Mouse (Mus musculus) 3T3-L1 (cell line): Measurements from ENCODE around the gene Cdca7.

ENCODE experiments used
- DNase-seq: peaks from one replicate; pipeline ENCODE4 v3.0.0-alpha.2; 2015; ENCODE audit warnings: low read depth, low spot score

The Cdca7 gene

GRCm38 (mm10) chr2:72475797-72476485 is at the start of gene Cdca7:
Cdca7 (plus strand) TSS chr2:72476159.
- peak; percentile 82 for DNase-seq

GRCm38 (mm10) chr2:72426776-72427175 is 49.2 kb upstream of the Cdca7 start:
- no peak for DNase-seq

GRCm38 (mm10) chr2:72427288-72427687 is 48.7 kb upstream of the Cdca7 start:
- DNase-seq, result no peak

- peak; percentile 59 for DNase-seq
Observed at GRCm38 (mm10) chr2:72438941-72439533, 36.9 kb upstream of the Cdca7 start.

- no peak for DNase-seq
Observed at GRCm38 (mm10) chr2:72441010-72441409, 34.9 kb upstream of the Cdca7 start.

- no peak for DNase-seq
Observed at GRCm38 (mm10) chr2:72442825-72443224, 33.1 kb upstream of the Cdca7 start.

DNA sequence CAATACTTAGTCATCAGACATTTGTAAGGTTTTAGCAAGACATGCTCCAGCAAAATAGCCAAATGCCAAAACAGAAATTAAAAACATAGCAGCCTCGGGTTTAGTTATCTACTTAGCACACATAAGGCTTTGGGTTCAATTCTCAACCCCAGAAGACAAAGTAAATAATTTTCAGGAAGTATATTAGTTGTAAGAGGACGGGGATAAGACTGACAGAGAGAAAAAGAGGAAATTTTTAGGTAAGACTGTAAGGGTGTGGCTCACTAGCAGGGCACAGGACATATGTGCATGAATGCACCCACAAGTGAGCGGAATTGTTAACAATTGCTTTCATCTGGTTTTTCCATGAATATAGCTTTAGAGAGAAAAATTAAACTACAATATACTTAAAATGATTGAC is 32.0 kb upstream of the Cdca7 start:
- DNase-seq, result no peak

DNA sequence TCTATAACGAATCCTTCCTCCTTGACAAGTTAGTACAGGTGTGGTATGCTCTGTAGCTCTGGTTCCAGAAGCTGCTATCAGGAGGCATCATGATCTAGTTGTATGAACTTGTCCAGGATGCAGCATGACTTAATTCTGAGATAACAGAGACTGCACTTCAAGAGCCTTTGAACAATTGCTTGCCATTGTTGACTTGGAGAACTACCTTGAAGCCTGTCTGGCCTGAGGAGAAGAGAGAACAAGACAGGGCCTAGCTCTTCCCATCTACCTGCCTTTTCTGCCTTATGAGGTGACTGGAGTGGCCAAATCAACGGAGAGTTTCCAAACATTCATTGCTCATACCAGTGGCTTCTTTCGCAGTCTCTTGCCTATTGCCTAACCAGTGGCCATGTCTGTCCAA is 29.9 kb upstream of the Cdca7 start:
- no peak for DNase-seq

DNA sequence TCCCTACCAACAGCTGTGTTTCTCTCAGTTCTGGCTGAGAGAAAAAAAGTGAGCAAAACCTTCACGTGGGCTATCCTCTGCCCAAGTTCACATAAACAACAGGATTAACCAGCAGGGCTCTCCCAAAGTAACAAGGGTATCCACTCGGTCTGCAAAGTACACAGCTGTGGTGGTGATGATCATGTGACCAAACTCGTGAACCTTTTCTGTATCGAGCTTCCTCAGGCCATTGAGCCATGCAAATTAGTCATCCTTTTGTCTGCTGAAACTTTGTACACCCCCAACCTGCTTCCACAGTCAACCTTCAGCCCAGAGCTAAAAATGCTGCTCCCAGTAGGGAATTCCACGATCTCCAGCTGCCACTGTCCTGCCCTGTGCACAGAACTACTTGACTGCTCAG is 29.3 kb upstream of the Cdca7 start:
- no peak for DNase-seq

DNA sequence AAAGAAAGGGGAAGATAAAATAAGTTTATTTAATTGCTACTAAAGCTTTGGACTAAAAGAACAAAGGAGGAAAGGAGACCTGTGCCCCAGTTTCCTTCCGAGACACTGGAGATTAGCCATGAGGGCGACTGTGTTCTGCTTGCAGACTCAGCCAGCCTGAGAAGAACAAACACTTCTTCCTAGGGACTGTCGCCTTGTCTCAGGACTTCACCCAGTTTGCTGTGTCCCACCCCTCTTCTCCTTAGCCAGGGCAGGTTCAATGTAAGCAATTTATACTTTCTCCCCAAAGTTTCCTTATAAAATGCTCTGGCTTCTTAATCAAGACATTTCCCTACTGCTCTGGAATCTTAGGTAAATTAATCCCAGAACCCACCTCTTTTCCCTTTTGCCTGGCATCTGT is 22.4 kb upstream of the Cdca7 start:
- no peak for DNase-seq

- DNase-seq, result no peak
Observed at GRCm38 (mm10) chr2:72456189-72456588, 19.8 kb upstream of the Cdca7 start.

DNA sequence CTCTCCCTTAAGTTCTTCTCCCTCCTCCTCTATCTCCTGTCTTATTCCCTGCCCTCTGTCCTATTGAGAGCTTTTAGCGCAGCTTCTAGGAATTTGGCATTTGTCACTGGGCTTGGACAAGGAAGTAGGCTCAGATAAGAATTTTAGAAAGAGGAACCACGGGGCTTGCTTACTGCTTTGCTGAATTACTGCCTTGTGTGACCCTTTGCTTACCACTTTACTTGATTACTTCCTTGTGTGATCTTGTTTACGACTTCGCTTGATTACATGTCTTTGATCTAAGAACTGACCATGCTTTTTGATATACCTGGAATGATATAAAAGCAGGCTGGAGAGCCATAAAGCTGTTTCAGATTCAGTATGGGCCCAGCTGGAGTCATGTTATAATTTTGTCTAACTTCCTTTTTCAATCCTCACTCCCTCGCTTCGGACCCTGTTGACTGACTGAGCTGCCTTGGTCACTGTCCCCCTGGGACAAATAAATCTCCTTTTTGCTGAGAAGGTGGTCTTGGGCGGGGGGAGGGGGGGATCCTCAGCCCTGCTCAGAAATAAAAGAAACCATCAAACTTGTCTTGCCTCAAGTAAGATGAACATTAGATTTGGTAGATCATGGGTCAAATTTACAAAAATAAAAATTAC is 11.5 kb upstream of the Cdca7 start:
- DNase-seq, result no peak

- DNase-seq, result no peak
Observed at GRCm38 (mm10) chr2:72467604-72468003, 8.4 kb upstream of the Cdca7 start.

GRCm38 (mm10) chr2:72471415-72472070 is 4.4 kb upstream of the Cdca7 start:
- peak; percentile 54 for DNase-seq

DNA sequence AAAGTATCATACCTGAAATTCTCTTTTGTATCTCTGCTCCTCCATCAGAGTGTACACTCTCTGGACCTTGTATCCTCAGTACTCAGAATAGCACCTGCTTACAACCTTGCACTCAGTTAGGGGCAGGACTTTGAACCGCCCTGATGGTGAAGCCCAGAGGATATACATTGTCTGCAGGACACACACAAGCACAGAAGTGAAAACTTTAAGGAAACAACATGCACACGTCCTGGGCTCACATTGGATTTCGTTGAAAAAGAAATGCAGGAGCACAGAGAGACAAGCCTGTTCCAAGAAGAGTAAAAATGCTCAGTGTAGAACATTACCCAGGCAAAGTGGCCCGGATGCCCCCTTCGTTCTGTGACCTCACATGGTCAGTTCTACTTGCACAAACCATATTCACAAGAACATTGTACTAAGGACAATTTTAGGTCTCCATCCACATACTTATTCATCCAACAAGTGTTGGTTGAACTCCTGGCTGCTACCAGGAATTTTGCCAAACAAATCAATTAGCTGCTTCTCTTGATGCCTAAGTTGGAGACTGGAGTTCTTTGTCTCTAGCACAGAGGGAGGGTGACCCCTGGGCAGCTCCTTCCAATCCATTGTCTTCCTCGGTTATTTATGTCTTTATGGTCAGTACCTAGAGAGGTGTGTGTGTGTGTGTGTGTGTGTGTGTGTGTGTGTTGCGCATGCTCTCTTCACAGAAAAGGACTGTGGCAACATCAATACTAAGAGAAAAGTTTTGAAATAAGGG is 1.2 kb upstream of the Cdca7 start:
- peak; percentile 34 for DNase-seq

- no peak for DNase-seq
Observed at GRCm38 (mm10) chr2:72475423-72475796, 549 bp upstream of the Cdca7 start.

- DNase-seq, result peak; percentile 63
Observed at GRCm38 (mm10) chr2:72476486-72477211, 690 bp downstream of the Cdca7 start.

DNA sequence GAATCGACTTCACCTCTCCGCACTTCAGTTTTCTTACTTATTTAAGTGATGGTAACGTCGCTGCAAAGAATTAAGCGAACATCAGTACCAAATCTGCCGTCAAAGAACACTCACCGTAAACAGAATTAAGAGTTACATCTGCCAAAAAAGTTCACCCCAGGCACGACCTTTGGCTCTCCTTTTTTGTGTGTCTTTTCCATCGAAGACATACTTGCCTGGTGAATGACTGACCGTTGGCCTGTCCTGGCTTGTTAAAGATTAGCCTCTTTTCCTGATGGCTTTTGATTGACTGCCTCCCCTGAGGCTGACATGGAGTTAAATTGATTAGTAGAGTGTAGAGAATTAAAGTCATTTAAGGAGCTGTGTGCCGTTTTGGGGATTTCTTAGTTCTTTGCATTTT is 1.3 kb downstream of the Cdca7 start:
- no peak for DNase-seq

DNA sequence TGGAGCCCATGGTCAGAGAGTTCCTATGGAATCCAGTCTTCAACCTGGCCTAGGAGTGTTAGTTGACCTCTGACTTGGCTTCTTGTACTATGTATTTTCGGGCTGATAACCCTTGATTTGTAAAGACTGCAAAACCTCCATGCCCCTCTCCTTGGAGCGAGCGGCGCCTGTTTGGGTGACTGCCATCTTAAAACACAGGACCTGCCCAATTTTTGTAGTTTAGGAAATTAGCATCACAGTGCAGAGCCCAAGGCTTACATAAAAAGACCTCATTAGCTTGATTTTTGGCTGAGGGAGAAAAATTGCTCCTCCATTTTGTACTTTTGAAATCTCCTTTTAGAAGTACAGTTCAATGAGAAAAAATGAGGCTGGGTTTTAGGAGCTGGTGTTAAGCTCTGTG is 2.2 kb downstream of the Cdca7 start:
- no peak for DNase-seq

GRCm38 (mm10) chr2:72478921-72479320 is 3.0 kb downstream of the Cdca7 start:
- no peak for DNase-seq

DNA sequence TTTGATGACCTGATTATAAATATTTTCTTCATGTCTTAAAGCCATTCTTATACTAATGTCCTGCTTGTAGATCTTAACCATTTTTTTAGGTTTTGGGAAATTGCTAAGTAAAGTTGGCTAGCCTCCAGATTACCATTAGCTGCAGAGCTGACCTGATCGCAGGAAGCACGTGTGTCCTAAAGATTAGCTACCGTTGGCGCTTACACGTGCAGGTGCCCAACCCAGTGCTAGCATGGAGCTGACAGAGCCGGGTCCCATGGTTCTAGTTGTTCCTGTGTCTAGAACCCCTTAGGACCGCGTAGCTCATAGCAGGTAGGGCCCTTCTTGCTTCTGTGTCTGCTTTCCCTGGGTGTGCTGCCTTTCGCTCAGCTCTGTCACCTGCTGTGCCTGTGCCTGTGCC is 3.9 kb downstream of the Cdca7 start:
- DNase-seq, result no peak
